Mouse (Mus musculus): ENCODE data around the gene Cacnb4.

DNA sequence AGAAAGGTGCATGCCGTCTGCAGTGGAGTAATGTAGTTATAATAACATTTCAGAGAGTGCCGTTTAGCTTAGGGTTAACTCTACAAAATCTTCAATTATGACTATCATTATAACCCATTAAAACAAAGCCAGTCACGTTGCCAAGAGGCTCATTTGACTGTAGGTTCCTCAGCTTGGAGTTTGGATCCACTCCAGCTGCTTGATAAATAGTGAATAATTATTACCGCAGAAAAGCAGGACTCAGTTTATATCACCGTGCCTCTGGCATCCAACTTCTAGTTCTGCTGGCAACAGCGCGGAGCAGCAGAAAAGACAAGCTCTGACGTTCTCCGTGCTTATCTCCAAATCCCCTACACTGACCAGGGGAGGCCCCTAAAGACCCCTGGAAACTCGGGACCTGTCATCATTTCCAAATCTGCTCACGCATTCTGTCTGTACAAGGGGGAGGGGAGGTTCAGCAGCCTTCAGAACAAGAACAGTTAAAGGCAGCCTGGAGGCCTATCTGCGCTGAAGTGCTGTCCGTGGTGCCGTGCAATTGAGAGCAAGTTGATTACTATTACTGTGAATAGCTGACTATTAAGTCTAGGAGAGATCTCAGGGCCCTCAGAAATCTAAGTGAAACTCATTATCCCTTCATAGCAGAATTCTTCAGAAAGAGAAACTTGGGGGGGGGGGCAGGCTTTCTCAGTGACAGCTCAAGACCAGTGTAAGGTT is 240.6 kb downstream of the Cacnb4 start:
- no peak for TF ChIP-seq EP300 (IDR thresholded peaks at IDR 0.05; ENCODE audit: insufficient read depth, low read depth, low read length)
- no peak for TF ChIP-seq POLR2A (IDR thresholded peaks at IDR 0.05; ENCODE audit: insufficient read depth, low read depth, low read length)
- TF ChIP-seq CTCF (IDR thresholded peaks at IDR 0.05): no peak

All from heart, adult 2 months (tissue).